Mouse (Mus musculus) embryonic fibroblast, embryonic 13.5 days (primary cell): ENCODE measurements around the gene Emsy.

Source experiments
- CTCF ChIP-seq: IDR thresholded peaks from 2 replicates; pipeline ENCODE4 v1.5.1; 2011; ENCODE audit warnings: mild to moderate bottlenecking, control low read depth, low read length, moderate library complexity, borderline replicate concordance; ENCODE audit not compliant: insufficient read depth
- POLR2A ChIP-seq: IDR thresholded peaks from 2 replicates; pipeline ENCODE4 v1.6.1; 2011; ENCODE audit warnings: low read depth, mild to moderate bottlenecking, control low read depth, low read length, moderate library complexity

DNA sequence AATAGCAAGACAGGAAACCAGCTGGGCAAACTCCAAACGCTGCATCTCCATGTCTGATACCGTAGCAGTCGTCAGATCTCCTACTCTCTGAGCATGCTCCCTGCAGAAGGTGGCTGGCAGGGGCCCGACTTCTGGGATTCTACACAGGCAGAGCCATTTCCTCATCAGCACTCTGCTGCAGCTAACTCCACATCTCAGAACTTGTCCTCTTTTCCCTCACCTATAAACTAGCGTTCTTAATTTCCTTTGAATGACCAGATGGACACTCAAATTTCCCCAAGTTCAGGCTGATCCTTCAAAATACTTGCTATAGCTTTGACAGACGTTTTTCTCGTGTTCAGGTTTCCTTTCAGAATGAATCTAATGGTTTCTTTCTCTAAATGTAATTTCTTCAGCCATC, 45.2 kb upstream of the Emsy start:
- no peak for TF ChIP-seq CTCF
- TF ChIP-seq POLR2A: no peak
